Mouse (Mus musculus) bone marrow, adult 2 months (tissue): Measurements from ENCODE around the gene Pom121l2.

Experiments
- CTCF ChIP-seq: fragments of 200-500 bp; IDR thresholded peaks from 2 replicates; pipeline ENCODE4 v1.5.1; 2011; ENCODE audit warnings: low read length, control low read depth; ENCODE audit not compliant: control insufficient read depth, insufficient read depth
- POLR2A ChIP-seq: fragments of 200-500 bp; IDR thresholded peaks from 2 replicates; pipeline ENCODE4 v1.6.1; 2011; ENCODE audit warnings: low read depth, mild to moderate bottlenecking, control low read depth, low read length, borderline replicate concordance; ENCODE audit not compliant: control insufficient read depth

- TF ChIP-seq CTCF (no peak), POLR2A (no peak)
Measured at GRCm38 (mm10) chr13:22007121-22007510, 26.1 kb downstream of the Pom121l2 start.
